Mouse (Mus musculus) myocyte (in vitro differentiated cells): ENCODE measurements around the gene Mdm2. TPM values are rescaled to one million over a fixed set of nuclear protein-coding genes. Genes with fewer than 3 reads are reported as not detected.
"Not testable (repeated sequence)": the region's sequence is repeated elsewhere in the genome, so short reads cannot be mapped to it uniquely, and the experiment has no call there.

Experiments used
- H3K27me3 ChIP-seq: one replicate; pipeline ENCODE4 v1.6.1; 2011; ENCODE audit not compliant: control insufficient read depth, insufficient read depth, insufficient read length
- H3K36me3 ChIP-seq: one replicate; pipeline ENCODE4 v1.6.1; 2011; ENCODE audit not compliant: control insufficient read depth, insufficient read depth
- H3K4me2 ChIP-seq: one replicate; pipeline ENCODE4 v1.6.1; 2011; ENCODE audit warnings: low read depth, control low read depth
- H3K4me3 ChIP-seq: one replicate; pipeline ENCODE4 v1.5.1; 2011; ENCODE audit warnings: mild to moderate bottlenecking, control low read depth, moderate library complexity
- H3K79me2 ChIP-seq: one replicate; pipeline ENCODE4 v1.6.1; 2011; ENCODE audit not compliant: control insufficient read depth, insufficient read depth
- H3ac ChIP-seq: one replicate; pipeline ENCODE4 v1.6.1; 2011; ENCODE audit not compliant: control insufficient read depth, insufficient read length
- CEBPB ChIP-seq: IDR thresholded peaks from 2 replicates; pipeline ENCODE4 v1.6.1; 2011; ENCODE audit warnings: mild to moderate bottlenecking, moderate library complexity; ENCODE audit not compliant: poor library complexity, insufficient read depth, severe bottlenecking
- E2F4 ChIP-seq: IDR thresholded peaks from one replicate; pipeline ENCODE4 v1.6.1; 2011; ENCODE audit warnings: mild to moderate bottlenecking, control low read depth, moderate library complexity; ENCODE audit not compliant: insufficient read depth
- MAX ChIP-seq: IDR thresholded peaks from one replicate; pipeline ENCODE4 v1.6.1; 2011; ENCODE audit warnings: low read depth, mild to moderate bottlenecking, control low read depth
- MYOD1 ChIP-seq, 3 experiments: IDR thresholded peaks; one replicate each; pipeline ENCODE4 v1.6.1; 2011; ENCODE audit warnings: control low read depth in 2 of 3, low read depth in 2 of 3, mild to moderate bottlenecking in 2 of 3, moderate library complexity in 1 of 3; ENCODE audit not compliant: insufficient read length in 2 of 3, control insufficient read depth in 1 of 3
- MYOG ChIP-seq, 3 experiments: IDR thresholded peaks; one replicate each; pipeline ENCODE4 v1.6.1; 2011; ENCODE audit warnings: control low read depth in 2 of 3, low read depth in 2 of 3, mild to moderate bottlenecking in 2 of 3; ENCODE audit not compliant: insufficient read length in 2 of 3, control insufficient read depth in 1 of 3, insufficient read depth in 1 of 3
- POLR2A ChIP-seq: IDR thresholded peaks from one replicate; pipeline ENCODE4 v1.6.1; 2011; ENCODE audit warnings: low read depth, mild to moderate bottlenecking, control low read depth, moderate library complexity; ENCODE audit not compliant: insufficient read length
- POLR2AphosphoS2 ChIP-seq: IDR thresholded peaks from one replicate; pipeline ENCODE4 v1.6.1; 2011; ENCODE audit warnings: low read depth, control low read depth; ENCODE audit not compliant: insufficient read length
- REST ChIP-seq: IDR thresholded peaks from one replicate; pipeline ENCODE4 v1.6.1; 2011; ENCODE audit warnings: mild to moderate bottlenecking, control low read depth, moderate library complexity; ENCODE audit not compliant: insufficient read depth, insufficient read length
- SRF ChIP-seq: IDR thresholded peaks from one replicate; pipeline ENCODE4 v1.6.1; 2011; ENCODE audit warnings: low read depth; ENCODE audit not compliant: control insufficient read depth, insufficient read length
- TCF12 ChIP-seq: IDR thresholded peaks from one replicate; pipeline ENCODE4 v1.6.1; 2011; ENCODE audit warnings: mild to moderate bottlenecking, control low read depth; ENCODE audit not compliant: poor library complexity, insufficient read depth, severe bottlenecking
- TCF3 ChIP-seq: IDR thresholded peaks from one replicate; pipeline ENCODE4 v1.6.1; 2011; ENCODE audit warnings: low read depth, control low read depth; ENCODE audit not compliant: insufficient read length
- USF1 ChIP-seq: IDR thresholded peaks from one replicate; pipeline ENCODE4 v1.6.1; 2011; ENCODE audit warnings: low read depth, mild to moderate bottlenecking, control low read depth, moderate library complexity
- polyA plus RNA-seq: library from polyadenylated mRNA; unstranded; fragments of >200 nt; fragmentation: generic; extraction: Trizol; gene quantifications from one replicate; pipeline ENCODE4 v1.2.1, GENCODE M21; 2012; ENCODE audit warnings: missing spikeins

The Mdm2 gene
- polyA plus RNA-seq, 1 experiment: 23.2 TPM

DNA sequence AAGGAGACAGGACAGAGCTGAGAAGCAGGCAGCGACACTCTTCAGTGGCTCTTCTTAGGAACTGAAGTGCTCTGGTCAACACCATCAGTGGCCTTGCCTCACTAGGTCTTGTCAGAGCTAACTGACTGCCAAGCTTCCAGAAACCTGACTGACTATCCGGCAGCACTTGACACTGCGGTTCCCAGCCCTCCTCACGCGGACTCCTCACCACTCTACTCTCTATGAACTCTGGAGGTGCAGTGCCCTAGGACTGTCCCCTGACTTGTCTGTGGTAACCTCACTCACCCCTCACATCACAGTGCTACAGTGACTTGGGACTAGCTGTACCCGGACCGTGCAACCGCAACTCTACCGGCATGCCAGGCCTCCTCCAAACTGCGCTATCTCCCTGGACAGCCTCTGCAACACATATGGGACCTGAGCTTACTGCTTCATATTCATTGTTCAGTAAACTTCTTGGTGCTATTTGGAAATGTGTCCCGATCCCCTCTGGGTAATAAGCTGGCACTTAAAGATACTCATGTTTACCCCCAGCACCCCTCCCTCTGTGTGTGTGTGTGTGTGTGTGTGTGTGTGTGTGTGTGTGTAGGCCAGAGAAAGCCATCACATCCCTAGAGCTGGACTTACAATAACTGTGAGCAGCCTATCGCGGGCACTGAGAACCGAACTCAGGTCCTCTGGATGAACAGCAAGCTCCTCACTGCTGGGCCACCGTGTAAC lies 28.5 kb upstream of the Mdm2 start:
- no peak overlapping the region for H3K4me2 ChIP-seq
- no peak overlapping the region for H3ac ChIP-seq
- TF ChIP-seq REST (no peak), SRF (no peak), MYOD1 (IDR thresholded peaks at IDR 0.05; ENCODE audit: control insufficient read depth in 1 of 3, insufficient read length in 2 of 3, low read depth in 2 of 3) (no peak), TCF3 (no peak), POLR2AphosphoS2 (no peak), MYOG (IDR thresholded peaks at IDR 0.05; ENCODE audit: control insufficient read depth in 1 of 3, insufficient read depth in 1 of 3, insufficient read length in 2 of 3, low read depth in 2 of 3) (no peak), CEBPB (no peak)
- H3K79me2 ChIP-seq: no peaks in the 10 kb centered on the region
- H3K36me3 ChIP-seq: peaks cover 6% of the 10 kb centered on the region
- H3K27me3 ChIP-seq: no peaks in the 10 kb centered on the region
- H3K4me3 ChIP-seq: no peak overlapping the region

DNA sequence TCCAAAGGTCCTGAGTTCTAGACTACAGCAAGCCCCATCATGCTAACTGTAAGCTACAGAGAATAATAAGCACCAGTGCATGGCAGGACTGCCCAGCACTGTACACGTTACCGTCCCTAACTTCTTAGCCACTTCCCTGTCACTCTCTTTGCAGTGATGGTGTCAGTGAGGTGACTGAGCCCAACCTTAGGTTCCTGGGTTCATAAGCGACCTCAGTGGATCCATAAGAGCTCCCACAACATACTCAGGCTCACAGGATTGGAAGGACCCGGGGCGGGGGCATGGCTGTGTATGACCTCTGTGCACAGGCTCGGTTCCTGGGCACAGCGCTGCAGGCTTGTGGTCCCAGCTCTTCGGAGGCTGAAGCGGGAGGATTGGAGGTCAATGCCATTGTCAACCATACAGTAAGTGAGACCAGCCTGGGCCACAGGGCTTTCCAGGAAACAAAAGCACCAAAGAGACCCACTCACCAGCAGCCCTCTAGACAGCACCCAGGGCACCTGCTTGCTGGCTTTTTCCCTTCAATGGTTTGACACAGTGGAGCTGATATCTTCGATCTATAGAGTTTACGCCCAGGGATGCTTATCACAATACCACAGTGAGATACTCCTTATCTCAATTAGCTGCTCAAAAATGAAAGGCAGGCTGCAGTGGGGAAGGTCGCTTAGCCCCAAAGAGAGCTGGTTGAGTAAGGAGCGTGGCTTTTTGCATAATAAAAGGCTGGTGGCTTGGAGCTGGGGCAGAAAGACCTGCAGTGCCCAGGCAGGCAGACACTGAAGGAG lies 27.8 kb upstream of the Mdm2 start:
- H3K36me3 ChIP-seq: peaks cover 6% of the 10 kb centered on the region
- TF ChIP-seq POLR2AphosphoS2 (no peak), MYOG (IDR thresholded peaks at IDR 0.05; ENCODE audit: control insufficient read depth in 1 of 3, insufficient read depth in 1 of 3, insufficient read length in 2 of 3, low read depth in 2 of 3) (no peak), MYOD1 (IDR thresholded peaks at IDR 0.05; ENCODE audit: control insufficient read depth in 1 of 3, insufficient read length in 2 of 3, low read depth in 2 of 3) (no peak), SRF (no peak), TCF12 (no peak), CEBPB (no peak), POLR2A (no peak), USF1 (no peak), E2F4 (no peak), TCF3 (no peak), REST (no peak), MAX (no peak)
- H3K79me2 ChIP-seq: no peaks in the 10 kb centered on the region
- H3ac ChIP-seq: no peak overlapping the region
- H3K4me3 ChIP-seq: no peak overlapping the region
- no peak overlapping the region for H3K4me2 ChIP-seq
- no peaks in the 10 kb centered on the region for H3K27me3 ChIP-seq

GRCm38 (mm10) chr10:117737498-117737897 lies 26.9 kb upstream of the Mdm2 start:
- H3ac ChIP-seq, H3K4me2 ChIP-seq, H3K79me2 ChIP-seq, H3K36me3 ChIP-seq, H3K27me3 ChIP-seq, H3K4me3 ChIP-seq: not testable (repeated sequence)

- TF ChIP-seq TCF3 (no peak), E2F4 (no peak), MYOG (IDR thresholded peaks at IDR 0.05; ENCODE audit: control insufficient read depth in 1 of 3, insufficient read depth in 1 of 3, insufficient read length in 2 of 3, low read depth in 2 of 3) (no peak), USF1 (no peak), MYOD1 (IDR thresholded peaks at IDR 0.05; ENCODE audit: control insufficient read depth in 1 of 3, insufficient read length in 2 of 3, low read depth in 2 of 3) (no peak), MAX (no peak), POLR2A (no peak), SRF (no peak), CEBPB (no peak), TCF12 (no peak), REST (no peak), POLR2AphosphoS2 (no peak)
- no peak overlapping the region for H3K4me2 ChIP-seq
- H3K36me3 ChIP-seq: peaks cover 6% of the 10 kb centered on the region
- H3K4me3 ChIP-seq: no peak overlapping the region
- H3K79me2 ChIP-seq: no peaks in the 10 kb centered on the region
- H3ac ChIP-seq: no peak overlapping the region
- H3K27me3 ChIP-seq: no peaks in the 10 kb centered on the region
Measured at GRCm38 (mm10) chr10:117737075-117737474, 26.5 kb upstream of the Mdm2 start.

DNA sequence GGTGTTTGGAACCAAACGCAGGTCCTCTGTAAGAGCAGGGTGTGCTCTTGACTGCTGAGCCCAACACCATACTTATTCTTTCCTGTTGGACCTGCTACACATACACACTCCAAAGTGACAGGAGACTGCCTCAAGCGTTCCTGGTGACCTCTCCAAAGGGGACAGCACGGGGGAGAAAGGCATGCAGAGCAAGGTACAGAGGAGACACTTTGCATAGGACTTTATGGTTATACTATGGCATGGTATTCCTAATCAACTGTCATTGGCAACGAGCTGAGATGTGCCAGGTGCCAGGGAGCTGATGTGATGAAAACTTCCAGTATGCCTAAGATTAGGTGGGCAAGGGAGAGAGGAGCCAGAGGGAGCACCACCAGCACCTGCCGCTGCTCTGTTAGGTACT lies 26.0 kb upstream of the Mdm2 start:
- TF ChIP-seq MYOG (IDR thresholded peaks at IDR 0.05; ENCODE audit: control insufficient read depth in 1 of 3, insufficient read depth in 1 of 3, insufficient read length in 2 of 3, low read depth in 2 of 3) (no peak), USF1 (no peak), CEBPB (no peak), POLR2AphosphoS2 (no peak), MYOD1 (IDR thresholded peaks at IDR 0.05; ENCODE audit: control insufficient read depth in 1 of 3, insufficient read length in 2 of 3, low read depth in 2 of 3) (no peak), TCF12 (no peak), TCF3 (no peak), E2F4 (no peak), SRF (no peak), MAX (no peak), REST (no peak), POLR2A (no peak)
- H3K4me3 ChIP-seq: no peak overlapping the region
- H3K27me3 ChIP-seq: no peaks in the 10 kb centered on the region

GRCm38 (mm10) chr10:117735396-117735795 lies 24.8 kb upstream of the Mdm2 start:
- H3K36me3 ChIP-seq, H3K27me3 ChIP-seq, H3K79me2 ChIP-seq, H3ac ChIP-seq, H3K4me2 ChIP-seq, H3K4me3 ChIP-seq: not testable (repeated sequence)

More for the DNA sequence above, 26.0 kb upstream of the Mdm2 start:
- H3K36me3 ChIP-seq: peaks cover 6% of the 10 kb centered on the region
- no peaks in the 10 kb centered on the region for H3K79me2 ChIP-seq
- H3ac ChIP-seq: no peak overlapping the region
- no peak overlapping the region for H3K4me2 ChIP-seq

GRCm38 (mm10) chr10:117734104-117734852 lies 23.7 kb upstream of the Mdm2 start:
- H3K36me3 ChIP-seq, H3ac ChIP-seq, H3K27me3 ChIP-seq, H3K4me3 ChIP-seq, H3K79me2 ChIP-seq, H3K4me2 ChIP-seq: not testable (repeated sequence)
